Mouse (Mus musculus) urinary bladder, adult 2 months (tissue): ENCODE data around the gene Gm21119. TPM values are rescaled to one million over a fixed set of nuclear protein-coding genes. Genes with fewer than 3 reads are reported as not detected.
A peak's percentile ranks its signal among the peaks of the same experiment; 100 is the strongest.

ENCODE experiments used
- DNase-seq: peaks from one replicate; pipeline ENCODE4 v3.0.0; 2022; ENCODE audit warnings: low spot score
- polyA plus RNA-seq: library from polyadenylated mRNA; depleted of rRNA; stranded (reverse); fragments of >200 nt; gene quantifications from 2 replicates; pipeline ENCODE4 v1.2.3, GENCODE M21; 2012

The Gm21119 gene
- polyA plus RNA-seq, 1 experiment: 0.19 TPM

DNA sequence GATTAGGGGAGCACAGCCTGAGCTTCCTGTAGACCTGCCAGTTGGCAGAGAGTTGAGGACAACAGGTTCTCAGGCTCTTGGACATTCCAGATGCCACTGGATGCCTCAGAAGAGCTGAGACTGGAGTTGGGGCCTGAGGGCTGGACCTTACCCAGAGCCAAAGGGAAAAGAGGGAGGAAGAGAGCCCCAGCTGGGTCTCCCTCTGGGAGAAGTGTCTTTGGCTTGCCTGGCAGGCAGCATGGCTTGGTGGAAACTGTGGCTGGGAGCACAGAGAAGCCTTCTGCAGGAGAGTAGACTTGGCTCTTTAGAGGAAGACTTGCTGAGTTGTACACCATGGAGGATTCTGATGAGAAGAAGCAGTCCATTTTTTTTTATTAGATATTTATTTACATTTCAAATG is 38.3 kb downstream of the Gm21119 start:
- peak; percentile 34 for DNase-seq

DNA sequence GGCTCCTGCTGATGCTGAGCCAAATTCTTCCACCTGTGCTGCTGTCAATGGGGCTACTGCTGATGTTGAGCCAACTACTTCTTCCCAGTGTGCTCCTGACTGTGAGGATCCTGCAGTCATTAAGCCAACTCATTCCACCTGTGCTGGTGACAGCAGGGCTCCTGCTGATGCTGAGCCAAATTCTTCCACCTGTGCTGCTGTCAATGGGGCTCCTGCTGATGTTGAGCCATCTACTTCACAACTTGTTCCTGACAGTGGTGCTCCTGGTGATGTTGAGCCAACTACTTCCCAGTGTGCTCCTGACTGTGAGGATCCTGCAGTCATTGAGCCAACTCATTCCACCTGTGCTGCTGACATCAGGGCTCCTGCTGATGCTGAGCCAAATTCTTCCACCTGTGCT is 63.7 kb downstream of the Gm21119 start:
- peak; percentile 19 for DNase-seq
